Mouse (Mus musculus): ENCODE data around the gene Rras. TPM values are rescaled to one million over a fixed set of nuclear protein-coding genes. Genes with fewer than 3 reads are reported as not detected.

Gene Rras
- 10 to 100 TPM; 71.6 to 75.7 TPM for total RNA-seq (2021)

DNA sequence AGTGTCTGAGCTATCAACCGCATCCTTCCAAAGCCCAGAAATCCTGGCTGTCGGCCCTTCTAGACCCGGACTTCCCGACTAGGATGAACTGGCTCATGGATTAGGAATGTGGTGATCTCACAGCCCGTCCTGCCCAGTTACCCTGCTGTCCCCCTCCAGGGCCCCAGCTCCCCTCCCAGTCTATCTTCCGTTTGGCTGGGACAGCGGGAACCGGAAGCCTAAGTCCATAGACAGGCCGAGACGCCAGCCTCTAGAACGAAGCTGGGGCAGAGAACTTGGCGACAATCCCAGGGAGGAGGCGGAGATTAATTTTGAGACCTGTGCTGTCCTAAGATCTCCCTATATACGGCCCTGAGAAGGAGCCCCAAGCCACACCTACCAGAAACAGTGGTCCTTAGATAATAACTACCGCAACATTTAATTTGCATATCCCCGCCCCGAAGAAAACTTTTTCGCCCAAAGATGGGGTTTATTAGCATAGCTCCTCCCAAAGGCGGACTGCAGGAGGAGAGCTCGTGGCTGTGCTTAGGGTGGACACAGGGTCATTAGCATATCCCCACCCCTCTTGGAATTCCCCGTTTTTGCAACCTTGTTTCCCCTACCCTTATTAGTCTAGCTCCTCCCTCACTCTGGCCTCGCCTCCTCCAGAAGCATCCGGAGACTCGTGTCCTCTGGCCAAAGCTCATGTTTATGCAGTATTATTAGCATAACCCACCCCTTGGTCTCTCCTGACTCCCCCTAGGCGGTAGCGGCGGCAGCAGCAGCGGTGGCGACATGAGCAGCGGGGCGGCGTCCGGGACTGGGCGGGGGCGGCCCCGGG is at the start of gene Rras:
TSS of gene Rras (plus strand) at position 720 of the 820 bp plus-strand sequence.
- intact Hi-C loops (cut with DNase I), result no loop called here
- peak; percentile 96 for DNase-seq

DNA sequence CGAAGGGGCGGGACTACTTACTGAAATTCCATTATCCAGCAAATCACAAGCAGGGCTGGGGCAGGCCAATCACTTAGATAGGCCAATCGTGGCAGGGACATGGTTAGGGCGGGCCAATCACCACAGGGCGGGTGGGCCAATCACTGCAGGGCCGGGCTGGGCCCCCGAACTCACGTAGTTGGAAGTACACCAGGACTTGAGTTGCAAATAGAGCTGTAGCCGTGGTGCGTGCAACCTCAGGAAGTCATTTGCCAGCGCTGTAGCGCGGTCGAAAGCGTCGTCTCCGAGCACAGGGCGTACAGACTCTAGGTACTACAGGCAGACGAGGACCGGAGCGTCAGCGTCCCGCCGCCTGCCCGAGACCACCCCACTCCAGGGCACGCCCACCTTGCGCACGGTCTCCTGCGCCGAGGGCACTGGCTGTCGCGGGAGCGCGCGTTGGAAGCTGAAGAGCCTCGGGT is 47.5 kb upstream of the Rras start:
- DNase-seq, result peak; percentile 88
- intact Hi-C loops (cut with DNase I), result no loop called here

DNA sequence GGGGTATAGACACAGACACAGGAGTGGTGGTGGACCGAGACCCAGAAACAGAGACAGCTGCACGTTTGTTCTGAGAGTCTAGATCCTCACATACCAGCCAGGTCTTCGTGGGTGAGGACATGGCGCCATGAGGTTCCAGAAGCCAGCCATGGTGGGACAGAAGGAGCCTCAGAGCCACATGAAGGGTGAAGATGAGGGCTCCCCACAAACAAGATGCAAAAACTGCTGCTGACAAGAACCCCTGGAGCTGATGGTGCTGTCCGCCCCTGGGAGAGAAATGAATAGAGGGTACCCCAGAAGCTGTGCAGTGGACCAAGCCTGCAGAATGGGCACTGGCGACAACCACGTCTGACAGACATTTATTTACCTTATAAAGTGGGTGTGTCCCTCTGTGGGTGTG is 46.6 kb upstream of the Rras start:
- intact Hi-C loops (cut with DNase I), result no loop called here
- DNase-seq, result no peak

DNA sequence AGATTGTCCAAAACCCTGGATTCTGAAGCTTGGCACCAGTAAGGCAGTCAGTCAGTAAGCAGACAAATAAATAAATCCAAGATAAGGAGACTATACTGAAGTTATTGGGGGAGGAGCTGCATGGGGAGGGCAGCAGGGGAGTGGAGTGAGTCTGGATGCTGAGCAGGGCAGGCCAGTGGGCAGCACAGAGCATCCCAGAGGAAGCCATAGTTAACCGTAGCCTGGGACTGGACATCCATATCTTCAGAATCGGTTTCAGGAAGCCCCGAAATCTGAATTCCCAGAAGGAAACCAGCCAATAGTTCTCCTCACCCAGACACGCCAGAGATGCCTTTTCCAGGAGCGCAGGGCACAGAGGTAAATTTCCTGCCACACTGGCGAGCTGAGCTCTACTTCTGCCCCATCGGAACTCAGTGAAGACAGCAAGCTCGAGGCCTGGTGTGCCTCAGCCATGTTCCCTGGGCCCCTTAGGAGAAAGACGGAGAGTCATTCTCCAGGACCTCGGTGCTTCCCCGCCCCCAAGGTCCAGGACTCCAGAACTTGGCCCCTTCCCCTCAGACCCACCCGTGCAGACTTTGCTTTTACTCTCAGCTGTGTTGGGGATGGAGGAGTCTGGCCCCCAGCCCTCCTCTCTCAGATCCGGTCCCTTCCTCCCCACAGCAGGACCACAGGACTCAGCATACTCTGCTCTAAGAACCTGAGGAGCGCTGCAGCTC is 44.2 kb upstream of the Rras start:
- intact Hi-C loops (cut with DNase I), result no loop called here
- DNase-seq, result no peak

DNA sequence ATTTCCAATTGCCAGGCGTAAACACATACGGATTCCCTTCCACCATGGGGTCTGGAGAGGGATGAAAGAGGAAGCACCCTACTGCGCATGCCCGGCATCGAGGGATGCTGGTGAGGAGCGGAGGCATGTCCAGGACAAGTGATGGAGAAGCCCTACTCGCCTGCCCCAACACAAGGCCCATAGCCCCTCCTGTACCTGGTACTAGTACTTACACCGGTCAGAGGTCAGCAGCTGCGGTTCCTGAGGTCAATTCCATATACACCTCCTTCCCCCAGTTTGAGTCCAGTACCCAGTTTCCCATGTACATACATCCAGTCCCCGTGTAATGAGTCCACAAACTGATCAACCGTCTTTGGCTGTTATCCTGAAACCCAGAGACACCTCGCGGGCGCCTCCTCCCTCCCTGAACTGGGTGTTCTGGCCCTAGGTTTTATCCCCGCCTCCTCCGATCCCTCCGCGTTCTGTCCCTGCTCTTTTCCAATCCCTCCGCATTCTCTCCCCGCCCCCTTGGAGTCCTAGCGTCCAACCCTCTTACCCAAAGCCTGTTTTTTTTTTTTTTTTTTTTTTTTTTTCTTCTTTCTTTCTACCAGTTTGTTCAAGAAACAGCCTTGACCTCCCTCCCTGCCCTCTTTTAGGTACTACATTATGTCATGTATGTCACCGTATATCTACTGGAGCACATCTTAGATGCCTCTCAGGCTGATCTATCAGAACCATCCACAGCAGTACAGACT is 43.2 kb upstream of the Rras start, which contains the start of gene Cpt1c:
TSS of gene Cpt1c (minus strand) at position 469 of the 734 bp plus-strand sequence.
- intact Hi-C loops (cut with DNase I), result no loop called here
- DNase-seq, result peak; percentile 80 to 86

DNA sequence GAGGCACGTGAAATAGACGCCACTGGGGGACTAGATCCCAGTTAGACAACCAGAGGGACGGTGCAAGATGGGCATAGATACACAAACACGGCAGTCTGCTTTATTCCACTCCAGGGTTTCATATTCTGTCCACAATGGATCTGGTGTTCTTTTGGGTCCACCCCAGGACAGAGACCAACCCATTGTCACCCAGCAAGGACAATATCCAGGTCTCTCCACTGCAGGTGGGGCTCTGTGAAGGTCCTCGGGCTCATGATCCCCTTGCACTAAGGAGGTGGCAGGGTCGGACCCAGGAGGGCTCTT is 42.7 kb upstream of the Rras start:
- DNase-seq, result no peak
- intact Hi-C loops (cut with DNase I), result no loop called here

DNA sequence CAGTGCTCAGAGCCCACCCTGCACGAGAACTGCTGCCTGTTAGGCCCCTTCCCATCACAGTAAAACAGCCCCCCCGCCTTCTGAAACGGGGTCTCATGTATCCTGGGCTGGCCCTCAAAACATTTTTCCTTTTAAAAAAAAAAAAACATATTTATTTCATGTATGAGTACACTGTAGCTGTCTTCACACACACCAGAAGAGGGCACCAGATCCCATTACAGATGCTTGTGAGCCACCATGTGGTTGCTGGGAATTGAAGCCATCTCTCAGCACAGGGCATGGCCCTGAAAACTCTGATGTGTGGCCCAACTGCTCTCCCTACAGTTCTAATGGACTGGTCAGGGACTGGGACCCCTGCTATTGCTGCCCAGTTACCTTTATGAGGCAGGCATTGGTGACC is 39.5 kb upstream of the Rras start:
- intact Hi-C loops (cut with DNase I), result no loop called here
- no peak for DNase-seq

DNA sequence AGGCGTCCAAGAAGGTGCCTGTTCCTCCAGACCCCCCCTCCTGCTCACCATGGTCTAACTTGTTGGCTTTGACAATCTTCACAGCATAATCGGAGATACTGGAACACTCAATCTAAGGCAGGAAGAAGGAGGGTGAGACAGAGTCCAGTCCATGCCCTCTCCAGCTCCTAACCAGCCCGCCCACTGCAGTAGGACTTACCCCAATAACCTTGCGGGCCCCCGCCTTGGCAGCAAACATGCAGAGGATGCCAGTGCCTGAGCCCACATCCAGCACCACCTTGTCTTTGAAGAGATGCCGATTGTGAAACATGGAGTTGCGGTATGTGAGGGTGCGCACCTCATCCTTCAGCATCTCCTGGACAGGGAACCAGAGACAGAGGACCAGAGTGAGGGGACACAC is 36.2 kb upstream of the Rras start:
- DNase-seq, result no peak
- intact Hi-C loops (cut with DNase I), result loop anchor here (5.0 kb wide), 1 partner anchor 156 kb away; the partner anchor contains the start of genes Flt3l and Gm45713

DNA sequence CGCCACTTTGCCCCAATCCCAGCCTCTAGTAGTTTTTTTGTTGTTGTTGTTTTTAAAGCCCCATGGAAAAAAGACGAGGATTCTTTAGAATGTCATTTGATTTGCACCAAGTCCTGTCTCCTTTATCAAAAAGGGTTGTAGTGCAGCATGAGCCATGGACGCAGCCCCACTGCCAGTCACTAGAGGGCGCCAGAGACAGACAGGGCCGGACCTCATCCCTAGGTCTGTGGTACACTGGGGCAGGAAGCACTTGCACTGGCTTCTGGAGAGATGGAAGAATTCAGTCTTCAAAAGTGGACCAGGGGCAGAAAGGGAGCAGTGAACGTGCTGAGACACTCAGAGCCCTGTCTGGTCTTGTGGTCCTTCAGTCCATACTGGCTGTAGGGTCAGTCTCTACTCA is 34.7 kb upstream of the Rras start:
- intact Hi-C loops (cut with DNase I), result loop anchor here (5.0 kb wide), 1 partner anchor 154 kb away; the partner anchor contains the start of genes Flt3l and Gm45713
- DNase-seq, result peak; percentile 91 to 95

DNA sequence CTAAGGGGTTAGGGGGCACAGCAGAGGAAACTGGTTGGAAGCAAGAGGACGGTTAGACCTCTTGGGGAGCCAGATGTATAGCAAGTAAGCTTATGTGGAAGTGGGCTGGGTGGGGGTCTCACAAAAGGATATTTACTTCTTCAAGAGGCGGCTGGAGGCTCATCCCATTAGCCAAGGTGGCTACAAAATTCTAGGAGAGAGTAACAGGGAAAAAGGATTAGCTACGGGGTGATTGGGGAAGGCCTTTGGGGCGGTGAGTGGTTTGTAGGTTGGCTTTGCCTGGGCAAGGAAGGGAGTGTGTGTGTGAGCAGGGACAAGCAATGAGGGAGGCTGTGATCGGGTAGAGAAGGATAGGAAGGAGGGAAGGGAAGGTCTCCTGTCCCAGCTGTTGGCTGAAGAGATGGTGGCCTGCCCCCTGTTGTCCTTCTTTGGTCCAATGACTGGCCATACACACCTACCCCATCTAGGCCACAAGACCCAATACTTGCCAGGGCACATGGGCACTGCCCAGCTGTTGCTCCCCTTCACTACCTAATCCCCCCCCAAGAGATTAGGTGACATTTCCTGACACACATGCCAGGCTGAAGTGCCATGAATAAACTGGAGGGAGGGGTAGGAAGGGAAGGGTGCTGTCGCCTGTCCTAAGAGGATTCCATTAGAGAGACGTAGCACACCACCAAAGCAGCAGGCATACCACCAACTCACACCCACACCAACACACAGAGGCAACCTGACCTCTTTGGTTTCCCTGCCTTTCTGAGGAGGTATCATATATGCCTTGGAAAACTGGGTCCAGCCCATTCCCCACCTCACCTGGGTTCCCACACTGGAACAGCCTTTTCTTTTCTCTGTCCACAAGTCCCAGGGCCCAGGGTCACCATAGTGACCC is 33.6 kb upstream of the Rras start:
- intact Hi-C loops (cut with DNase I), result loop anchor here (2.0 to 5.0 kb wide), 2 partner anchors 85 to 153 kb away; partner anchors contain the start of genes Flt3l and Gm45713
- DNase-seq, result no peak

DNA sequence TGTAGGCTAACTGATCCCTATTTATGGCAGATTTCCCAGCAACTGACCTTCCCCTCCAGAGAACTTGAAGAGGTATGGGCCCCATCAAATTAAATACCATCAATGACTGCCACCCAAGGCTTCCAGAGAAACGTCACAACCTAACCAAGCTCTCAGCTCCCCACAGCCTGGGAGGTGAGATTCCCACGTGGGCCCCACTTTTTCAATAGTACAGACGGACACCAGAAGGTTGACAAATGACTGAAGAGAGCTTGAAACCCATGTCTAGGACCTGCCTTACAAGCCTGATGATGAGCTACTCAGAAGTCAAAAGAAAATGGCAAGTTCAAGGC is 33.0 kb upstream of the Rras start:
- intact Hi-C loops (cut with DNase I), result loop anchor here (2.0 to 5.0 kb wide), 2 partner anchors 84 to 153 kb away; partner anchors contain the start of genes Flt3l and Gm45713
- DNase-seq, result no peak

DNA sequence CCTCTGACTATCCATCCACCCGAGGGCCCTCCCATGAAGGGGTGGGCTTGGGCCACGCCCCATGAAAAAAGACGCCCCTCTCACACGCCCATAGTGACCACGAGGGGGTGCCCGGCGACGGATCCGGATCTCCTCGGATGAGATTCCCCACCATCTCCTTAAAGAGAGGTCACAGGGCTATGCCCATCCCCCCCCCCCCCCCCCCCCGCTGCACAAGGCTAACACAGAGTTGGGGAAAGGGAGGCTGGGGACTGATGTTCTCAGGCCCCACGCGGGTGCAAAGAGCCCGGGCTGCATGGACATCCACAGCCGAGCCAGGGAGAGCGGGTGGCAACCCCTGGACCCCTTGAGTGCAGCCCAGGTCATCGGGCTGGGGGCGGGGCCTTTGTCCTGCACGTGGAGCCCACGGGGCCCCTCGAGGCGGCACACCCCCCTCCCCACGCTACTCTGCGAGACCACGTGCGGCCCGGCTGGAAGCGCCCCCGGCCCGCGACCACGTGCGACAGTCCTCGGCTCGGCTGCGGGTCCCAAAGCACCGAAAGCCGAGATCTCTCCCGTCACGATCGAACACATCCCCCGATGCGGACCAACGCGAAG is 32.1 kb upstream of the Rras start:
- intact Hi-C loops (cut with DNase I), result loop anchor here (1.0 to 2.0 kb wide), 2 partner anchors 31 to 83 kb away; partner anchors contain the start of gene Scaf1

DNA sequence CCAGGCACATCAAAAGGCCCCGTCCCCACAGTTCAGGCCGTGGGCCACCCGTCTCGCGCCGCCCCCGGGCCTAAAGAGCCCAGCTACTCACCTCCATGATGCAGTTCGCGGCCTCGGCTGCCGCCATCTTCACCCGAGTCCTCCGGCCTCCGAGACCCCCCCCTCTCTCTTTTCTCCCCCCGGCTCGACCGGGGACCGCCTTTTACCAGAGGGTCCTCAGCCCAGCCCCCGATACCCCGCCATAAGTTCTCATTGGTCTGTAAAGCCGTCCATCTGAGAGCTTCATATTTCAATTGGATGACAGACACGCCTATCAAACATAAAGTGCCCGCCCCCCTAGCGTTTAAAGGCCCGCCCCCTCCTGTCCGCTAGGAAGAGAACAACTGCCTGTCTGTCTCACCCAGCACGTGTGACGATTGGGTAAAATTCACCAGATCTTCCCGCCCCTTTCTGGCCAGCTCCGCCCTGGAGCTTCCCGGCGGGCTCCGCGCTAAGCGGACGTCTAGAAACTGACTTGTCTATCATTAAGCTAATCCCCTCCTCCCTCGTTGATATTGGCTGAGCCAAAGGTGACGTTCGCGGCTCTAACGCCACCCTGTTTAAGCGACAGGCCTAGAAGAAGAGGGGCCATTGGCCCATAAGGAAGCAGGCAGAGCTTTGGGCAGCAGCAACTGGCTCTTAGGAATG is 31.4 kb upstream of the Rras start, which contains the start of gene Prmt1:
TSS of gene Prmt1 (minus strand) at position 377 of the 687 bp plus-strand sequence.
- peak; percentile 98 to 99 for DNase-seq
- intact Hi-C loops (cut with DNase I), result loop anchor here (1.0 kb wide), 1 partner anchor 30 kb away; the partner anchor contains the start of gene Scaf1

More for the DNA sequence above, 32.1 kb upstream of the Rras start:
- DNase-seq, result peak; percentile 79 to 82

DNA sequence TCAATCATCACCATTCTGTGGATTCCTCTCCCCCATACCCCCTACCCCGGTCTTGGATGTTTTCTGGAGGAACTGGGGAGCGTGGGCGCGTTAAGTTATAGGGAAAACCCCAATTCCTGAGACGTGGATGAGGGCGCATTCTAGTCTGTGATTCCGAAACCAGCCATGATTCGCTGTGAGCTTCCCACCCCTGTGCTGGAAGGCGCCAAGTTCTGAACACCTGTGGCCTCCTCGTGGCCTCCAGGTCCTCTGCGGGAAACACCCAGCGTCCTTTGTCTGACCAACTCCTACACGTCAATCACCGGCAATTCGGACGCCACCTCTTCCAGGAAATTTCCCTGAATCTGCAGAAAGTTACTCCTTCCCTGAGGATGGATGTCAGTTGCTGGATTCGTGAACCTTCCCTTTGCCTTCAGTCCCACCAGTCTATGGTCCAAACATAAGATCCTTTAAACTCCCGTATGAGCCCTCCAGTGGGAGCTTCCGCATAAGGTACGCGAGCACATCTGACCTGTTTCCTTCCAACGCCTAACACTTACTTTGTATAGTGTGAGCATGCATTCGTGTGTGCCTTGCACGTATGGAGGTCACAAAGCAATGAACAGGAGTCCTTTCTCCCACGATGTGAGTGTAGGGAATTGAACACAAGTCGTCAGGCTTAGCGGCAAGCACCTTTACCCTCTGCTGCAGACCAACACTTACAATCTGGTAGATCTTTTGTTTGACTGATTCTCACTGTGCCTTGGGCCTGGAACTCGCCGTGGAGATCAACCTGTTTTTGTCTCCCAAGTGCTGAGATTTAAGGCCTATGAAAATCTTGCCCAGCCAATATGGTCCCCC is 30.7 kb upstream of the Rras start:
- intact Hi-C loops (cut with DNase I), result loop anchor here (1.0 kb wide), 1 partner anchor 29 kb away; the partner anchor contains the start of gene Scaf1
- no peak for DNase-seq

DNA sequence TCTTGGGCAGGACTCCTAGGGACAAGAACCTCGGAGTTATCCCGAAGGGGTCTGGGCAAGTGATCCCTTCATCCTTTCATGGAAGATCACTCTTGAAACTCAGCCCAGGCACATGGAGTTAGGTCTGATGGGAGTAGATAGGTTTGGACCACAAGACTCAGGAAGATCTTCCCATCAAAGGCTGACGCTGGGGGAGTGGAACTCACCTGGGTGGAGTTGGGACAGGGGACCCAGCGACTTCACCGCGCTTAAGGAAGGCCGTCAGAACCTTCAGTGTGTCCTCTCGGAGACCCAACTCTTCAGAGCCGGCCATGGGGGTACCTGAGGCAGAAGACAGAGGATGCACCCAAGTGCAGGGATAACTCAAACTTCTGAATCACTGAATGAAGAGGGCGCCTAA is 21.1 kb upstream of the Rras start:
- DNase-seq, result no peak
- intact Hi-C loops (cut with DNase I), result no loop called here

DNA sequence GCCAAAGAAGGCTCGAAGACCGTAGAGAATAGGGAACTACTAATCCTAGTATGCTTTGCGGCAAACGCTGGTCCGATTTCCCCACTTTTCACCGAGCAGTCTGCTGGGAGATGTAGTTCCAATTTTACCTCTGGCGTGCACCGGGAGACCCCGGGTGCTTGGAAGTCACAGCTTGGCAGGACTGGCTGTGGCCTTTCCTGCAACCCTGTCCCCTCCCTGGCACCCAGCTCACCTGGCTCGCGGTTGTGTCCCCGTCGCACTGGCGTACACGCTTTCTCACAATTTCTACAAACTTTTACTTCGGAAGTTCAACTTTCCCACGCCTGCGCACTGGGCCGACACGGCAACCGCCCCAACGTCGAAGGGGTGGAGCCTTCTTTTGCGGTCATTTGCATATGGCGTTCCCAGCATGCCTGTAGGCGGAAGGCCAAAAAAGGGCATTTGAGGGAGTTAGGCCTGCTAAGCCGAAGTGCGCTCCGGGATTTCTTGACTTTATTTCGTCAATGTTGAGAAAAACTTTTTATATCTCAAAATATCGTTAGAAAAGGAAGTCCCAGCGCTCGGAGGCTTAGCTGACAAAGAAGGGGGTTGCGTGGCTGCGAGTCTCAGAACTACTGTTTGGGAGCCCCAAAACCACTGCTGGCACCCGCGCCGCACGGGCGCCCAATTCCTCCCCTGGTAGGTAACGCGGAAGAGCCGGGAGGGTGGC is 20.4 kb upstream of the Rras start, which contains the start of gene Irf3:
TSS of gene Irf3 (plus strand) at position 418 of the 709 bp plus-strand sequence.
- intact Hi-C loops (cut with DNase I), result no loop called here
- DNase-seq, result peak; percentile 98 to 99

DNA sequence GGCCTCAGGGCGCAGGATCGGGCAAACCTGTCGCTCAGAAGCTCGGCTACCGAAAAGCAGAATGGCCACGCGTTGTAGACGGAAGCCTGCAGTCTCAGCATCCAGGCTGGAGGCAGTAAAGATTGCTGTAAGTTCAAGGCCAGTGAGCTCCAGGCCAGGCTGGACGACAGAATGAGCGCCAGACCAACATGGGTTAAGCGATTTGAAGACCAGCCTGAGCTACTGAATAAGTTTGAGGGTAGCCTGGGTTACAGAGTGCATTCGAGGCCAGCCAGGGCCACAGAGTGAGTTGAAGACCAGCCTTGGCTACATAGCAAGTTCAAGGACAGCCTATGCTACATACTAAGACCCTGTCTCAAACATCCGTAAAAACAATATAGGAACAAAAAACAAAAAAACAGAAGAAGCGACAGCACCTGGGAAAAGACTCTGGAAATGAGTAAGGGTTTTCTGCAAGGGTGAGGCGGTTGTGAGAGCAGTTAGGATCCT is 19.8 kb upstream of the Rras start:
- intact Hi-C loops (cut with DNase I), result loop anchor here (2.0 kb wide), 1 partner anchor 17 kb away; no protein-coding TSS in a partner anchor
- no peak for DNase-seq
